Mouse (Mus musculus): ENCODE results near the gene Ndufaf2. TPM values are rescaled to one million over a fixed set of nuclear protein-coding genes. Genes with fewer than 3 reads are reported as not detected.

Gene Ndufaf2
- polyA plus RNA-seq, 1 experiment from 2014 or later, result 103 TPM

DNA sequence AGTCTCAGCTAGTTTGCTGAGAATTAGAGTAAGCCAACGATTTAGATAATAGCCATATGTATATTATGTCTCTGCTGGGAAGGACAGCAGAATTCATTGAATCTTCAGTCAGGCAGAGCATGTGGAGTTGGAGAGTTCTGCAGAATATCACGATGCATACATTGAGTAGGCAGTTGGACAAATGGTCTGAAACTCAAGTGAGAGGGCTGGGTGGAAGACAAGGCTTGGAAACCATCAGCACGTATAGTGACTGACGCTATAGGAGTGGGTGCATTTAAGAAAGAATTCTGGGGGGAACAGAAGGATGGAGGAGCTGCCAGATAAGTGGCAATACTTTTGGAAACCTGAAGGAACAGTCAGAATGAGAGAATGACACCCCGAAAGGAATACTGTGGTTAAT lies 27.7 kb downstream of the Ndufaf2 start:
- DNase-seq (ENCODE audit: extremely low spot score, low spot score), result no peak
- WGBS, result 93% methylated on average over 5 of the region's 5 CpGs
- Histone ChIP-seq H3K27ac (no peak overlapping the region), H3K4me1 (peaks cover 4% of the 10 kb centered on the region; the same call in 1 of the 2 replicates), H3K36me3 (replicated peaks) (no peaks in the 10 kb centered on the region; the same call in 1 of the 2 replicates), H3K27me3 (ENCODE audit: poor library complexity, severe bottlenecking) (no peaks in the 10 kb centered on the region), H3K4me3 (no peak overlapping the region), H3K9me3 (no peaks in the 10 kb centered on the region)

DNA sequence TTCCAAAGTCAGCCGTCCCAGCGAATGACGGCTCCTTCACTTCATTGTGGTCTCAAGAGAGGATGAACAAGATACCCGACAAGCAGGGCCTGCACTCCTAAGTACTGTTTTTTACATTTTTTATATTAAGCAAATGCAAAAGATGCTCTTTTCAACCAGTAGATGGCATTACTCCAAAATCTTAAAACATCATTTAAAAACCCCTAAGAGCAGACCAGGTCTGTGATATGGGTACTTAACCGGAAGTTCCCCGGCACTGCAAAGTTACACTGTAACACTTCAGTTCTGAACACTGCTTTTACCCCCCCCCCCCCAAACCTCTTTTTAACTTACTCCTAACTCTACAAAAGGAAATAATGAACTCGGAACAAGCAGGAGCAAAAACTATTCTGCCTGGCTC lies 29.4 kb downstream of the Ndufaf2 start:
- no peaks in the 10 kb centered on the region for H3K27me3 ChIP-seq (ENCODE audit: poor library complexity, severe bottlenecking)
- H3K9me3 ChIP-seq, result no peaks in the 10 kb centered on the region
- no peak for DNase-seq (ENCODE audit: extremely low spot score, low spot score)
- H3K4me1 ChIP-seq, result peaks cover 6% of the 10 kb centered on the region
- WGBS, result 77% methylated on average over 7 of the region's 7 CpGs
- no peak overlapping the region for H3K27ac ChIP-seq
- H3K36me3 ChIP-seq (replicated peaks), result no peaks in the 10 kb centered on the region
- H3K4me3 ChIP-seq, result no peak overlapping the region

DNA sequence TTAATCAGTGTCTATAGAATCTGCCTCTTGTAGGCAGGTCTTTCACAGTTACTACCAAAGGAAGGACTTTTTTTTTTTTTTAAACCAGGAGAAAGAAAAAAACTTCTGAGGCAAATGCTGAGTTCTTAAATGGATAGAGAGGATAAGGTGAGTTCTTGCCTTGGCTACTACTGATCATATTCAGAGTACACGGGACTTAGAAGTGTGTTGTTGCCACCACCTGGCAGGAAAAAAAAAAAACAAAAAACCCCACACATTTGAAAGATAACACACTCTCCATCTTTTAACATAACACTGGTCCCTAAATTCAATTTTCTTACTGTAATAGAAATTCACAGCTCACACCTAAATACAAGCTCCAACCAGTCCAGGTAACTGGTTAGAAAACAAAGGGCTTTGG lies 30.5 kb downstream of the Ndufaf2 start:
- no peaks in the 10 kb centered on the region for H3K27me3 ChIP-seq (ENCODE audit: poor library complexity, severe bottlenecking)
- H3K27ac ChIP-seq, result no peak overlapping the region
- no peaks in the 10 kb centered on the region for H3K9me3 ChIP-seq
- DNase-seq (ENCODE audit: extremely low spot score, low spot score), result no peak
- WGBS, result 69% methylated on average over 1 of the region's 1 CpGs
- peaks cover 18% of the 10 kb centered on the region for H3K4me1 ChIP-seq
- no peaks in the 10 kb centered on the region for H3K36me3 ChIP-seq (replicated peaks)
- H3K4me3 ChIP-seq, result no peak overlapping the region

DNA sequence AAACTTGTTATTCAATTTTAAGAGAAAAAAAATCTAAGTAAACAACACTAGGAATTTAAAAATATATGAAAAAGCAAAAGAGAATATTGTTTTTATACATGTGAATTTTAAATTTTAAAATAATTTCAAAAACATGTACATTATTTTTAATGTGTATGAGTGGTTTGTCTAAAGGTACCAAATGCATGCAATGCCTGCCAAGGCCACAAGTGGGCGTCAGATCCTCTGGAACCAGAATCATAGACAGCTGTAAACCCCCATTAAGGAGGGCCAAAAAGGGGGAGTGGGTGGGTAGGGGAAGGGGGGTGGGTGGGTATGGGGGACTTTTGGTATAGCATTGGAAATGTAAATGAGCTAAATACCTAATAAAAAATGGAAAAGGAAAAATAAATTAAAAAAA lies 31.3 kb downstream of the Ndufaf2 start:
- H3K9me3 ChIP-seq, result no peaks in the 10 kb centered on the region
- peak; percentile 30 for DNase-seq (ENCODE audit: extremely low spot score, low spot score)
- no peaks in the 10 kb centered on the region for H3K36me3 ChIP-seq (replicated peaks)
- no peak overlapping the region for H3K4me3 ChIP-seq
- H3K27ac ChIP-seq, result no peak overlapping the region
- peaks cover 21% of the 10 kb centered on the region for H3K4me1 ChIP-seq
- WGBS, result 0% methylated on average over 1 of the region's 1 CpGs
- no peaks in the 10 kb centered on the region for H3K27me3 ChIP-seq (ENCODE audit: poor library complexity, severe bottlenecking)

DNA sequence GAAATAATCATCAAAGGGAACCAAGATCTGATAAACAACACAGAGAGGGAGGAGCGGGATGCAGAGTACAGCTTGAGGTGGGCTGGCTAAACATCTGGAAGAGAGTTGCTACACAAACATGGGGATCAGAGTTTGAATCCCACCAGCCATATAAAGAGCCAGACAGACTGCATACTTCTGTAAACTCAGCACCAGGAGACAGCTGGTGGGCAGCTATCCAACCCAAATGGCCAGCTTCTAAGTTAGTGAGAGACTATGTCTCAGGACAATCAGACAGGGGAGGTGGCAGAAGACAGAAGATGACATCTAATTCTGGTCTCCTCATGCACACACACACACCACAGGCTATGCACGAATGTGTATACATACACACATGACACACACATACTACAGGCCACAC lies 32.2 kb downstream of the Ndufaf2 start:
- H3K9me3 ChIP-seq, result no peaks in the 10 kb centered on the region
- peaks cover 22% of the 10 kb centered on the region for H3K4me1 ChIP-seq
- WGBS, result 92% methylated on average over 2 of the region's 2 CpGs
- H3K36me3 ChIP-seq (replicated peaks), result no peaks in the 10 kb centered on the region
- H3K27me3 ChIP-seq (ENCODE audit: poor library complexity, severe bottlenecking), result no peaks in the 10 kb centered on the region
- no peak overlapping the region for H3K4me3 ChIP-seq
- H3K27ac ChIP-seq, result no peak overlapping the region
- no peak for DNase-seq (ENCODE audit: extremely low spot score, low spot score)

DNA sequence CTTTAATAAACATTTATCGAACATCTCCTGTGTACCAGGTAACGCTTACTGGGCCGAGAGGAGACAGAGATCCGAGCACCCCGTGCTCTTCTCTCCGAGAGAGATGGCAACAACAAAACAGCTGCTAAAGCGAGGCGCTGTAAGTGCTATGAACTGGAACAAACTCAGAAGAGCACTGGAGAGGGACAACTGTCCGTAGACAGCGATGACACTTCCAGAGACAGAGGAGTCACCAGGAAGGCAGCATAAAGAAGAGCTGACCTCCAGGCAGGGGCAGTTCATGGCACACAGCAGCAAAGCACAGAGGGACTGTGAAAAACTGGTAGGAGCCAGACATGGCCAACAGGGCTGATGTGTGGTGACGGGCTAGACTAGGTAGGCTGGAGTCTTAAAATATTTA lies 34.3 kb downstream of the Ndufaf2 start:
- DNase-seq (ENCODE audit: extremely low spot score, low spot score), result no peak
- H3K36me3 ChIP-seq (replicated peaks), result no peaks in the 10 kb centered on the region
- WGBS, result 86% methylated on average over 11 of the region's 11 CpGs
- H3K4me1 ChIP-seq, result peaks cover 22% of the 10 kb centered on the region
- no peak overlapping the region for H3K4me3 ChIP-seq
- no peak overlapping the region for H3K27ac ChIP-seq
- no peaks in the 10 kb centered on the region for H3K27me3 ChIP-seq (ENCODE audit: poor library complexity, severe bottlenecking)
- no peaks in the 10 kb centered on the region for H3K9me3 ChIP-seq

- H3K4me1 ChIP-seq, result peaks cover 22% of the 10 kb centered on the region
- H3K36me3 ChIP-seq (replicated peaks), result no peaks in the 10 kb centered on the region
- no peak for DNase-seq (ENCODE audit: extremely low spot score, low spot score)
- 0 out of 2 replicates have a peak overlapping the region, but pooled peaks have one; percentile 7 for H3K27ac ChIP-seq
- 66% methylated on average over 15 of the region's 15 CpGs for WGBS
- H3K9me3 ChIP-seq, result no peaks in the 10 kb centered on the region
- H3K27me3 ChIP-seq (ENCODE audit: poor library complexity, severe bottlenecking), result no peaks in the 10 kb centered on the region
- no peak overlapping the region for H3K4me3 ChIP-seq
Observed at GRCm38 (mm10) chr13:108123109-108123723, 35.2 kb downstream of the Ndufaf2 start.

DNA sequence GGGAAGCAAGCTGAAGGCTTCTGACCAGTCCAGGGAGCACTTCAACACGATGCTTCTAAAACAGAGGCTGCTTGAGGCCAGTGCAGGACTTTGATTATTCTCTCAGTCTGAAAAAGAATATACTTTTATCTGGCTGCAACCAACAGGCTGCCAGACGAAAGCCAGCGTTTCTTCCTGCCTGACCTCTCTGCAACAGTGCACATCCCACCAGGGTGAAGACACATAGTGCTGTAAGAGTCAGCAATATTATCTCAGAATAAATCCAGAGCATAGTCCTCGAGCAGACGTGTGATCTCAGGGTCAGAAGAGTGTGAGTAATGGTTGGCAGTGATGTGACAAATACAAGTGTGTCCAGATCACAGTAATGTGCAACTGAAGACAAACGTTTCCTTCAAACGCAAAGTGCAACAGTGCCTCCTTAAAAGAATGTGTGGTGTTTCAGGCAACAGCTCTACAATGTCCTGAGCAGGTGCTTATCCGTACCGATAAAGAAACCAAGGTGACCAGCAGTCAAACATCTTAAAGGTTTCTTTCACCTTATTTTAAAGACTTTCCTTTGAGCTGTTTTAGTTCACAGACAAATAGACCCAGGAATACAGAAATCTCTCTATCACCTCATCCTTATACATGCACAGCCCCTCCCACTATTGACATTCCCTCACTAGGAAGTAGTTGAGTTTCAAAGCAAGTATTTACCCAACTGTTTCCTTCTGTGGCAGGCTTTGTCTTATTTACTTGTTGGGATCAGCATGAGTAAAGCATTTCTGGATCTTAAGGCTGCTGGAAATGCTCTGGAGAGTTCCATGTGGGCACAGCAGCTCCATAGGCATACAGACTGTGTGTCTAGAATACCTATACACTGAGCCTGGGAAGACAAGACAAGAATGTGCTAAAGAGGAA lies 38.8 kb downstream of the Ndufaf2 start:
- Histone ChIP-seq H3K36me3 (replicated peaks) (no peaks in the 10 kb centered on the region), H3K27ac (no peak overlapping the region), H3K27me3 (ENCODE audit: poor library complexity, severe bottlenecking) (no peaks in the 10 kb centered on the region), H3K4me3 (no peak overlapping the region), H3K9me3 (no peaks in the 10 kb centered on the region), H3K4me1 (peaks cover 29% of the 10 kb centered on the region)
- no peak for DNase-seq (ENCODE audit: extremely low spot score, low spot score)
- 92% methylated on average over 9 of the region's 9 CpGs for WGBS

- Histone ChIP-seq H3K4me3 (no peak overlapping the region), H3K36me3 (replicated peaks) (no peaks in the 10 kb centered on the region), H3K9me3 (no peaks in the 10 kb centered on the region), H3K27ac (no peak overlapping the region), H3K27me3 (ENCODE audit: poor library complexity, severe bottlenecking) (no peaks in the 10 kb centered on the region), H3K4me1 (peaks cover 28% of the 10 kb centered on the region)
- DNase-seq (ENCODE audit: extremely low spot score, low spot score), result no peak
- 81% methylated on average over 1 of the region's 1 CpGs for WGBS
Observed at GRCm38 (mm10) chr13:108118188-108118587, 40.2 kb downstream of the Ndufaf2 start.

DNA sequence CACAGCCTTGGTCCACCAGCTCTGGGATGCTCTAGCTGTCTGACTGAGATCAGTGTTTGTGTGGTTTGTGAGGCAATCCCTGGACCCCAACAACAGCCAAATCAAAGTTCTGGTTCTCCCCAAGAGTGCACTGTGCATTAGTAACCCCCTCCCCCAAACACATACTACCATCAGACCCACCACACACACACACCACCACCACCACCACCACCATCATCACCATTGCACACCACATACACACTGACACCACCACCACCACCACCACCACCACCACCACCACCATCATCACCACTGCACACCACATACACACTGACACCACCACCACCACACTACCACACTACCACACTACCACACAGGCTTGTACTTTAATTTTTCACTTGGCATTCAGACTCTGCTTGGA lies 40.8 kb downstream of the Ndufaf2 start:
- Histone ChIP-seq H3K27me3 (ENCODE audit: poor library complexity, severe bottlenecking) (no peaks in the 10 kb centered on the region), H3K4me3 (no peak overlapping the region), H3K27ac (no peak overlapping the region), H3K36me3 (replicated peaks) (no peaks in the 10 kb centered on the region), H3K4me1 (peaks cover 23% of the 10 kb centered on the region), H3K9me3 (no peaks in the 10 kb centered on the region)
- no peak for DNase-seq (ENCODE audit: extremely low spot score, low spot score)

DNA sequence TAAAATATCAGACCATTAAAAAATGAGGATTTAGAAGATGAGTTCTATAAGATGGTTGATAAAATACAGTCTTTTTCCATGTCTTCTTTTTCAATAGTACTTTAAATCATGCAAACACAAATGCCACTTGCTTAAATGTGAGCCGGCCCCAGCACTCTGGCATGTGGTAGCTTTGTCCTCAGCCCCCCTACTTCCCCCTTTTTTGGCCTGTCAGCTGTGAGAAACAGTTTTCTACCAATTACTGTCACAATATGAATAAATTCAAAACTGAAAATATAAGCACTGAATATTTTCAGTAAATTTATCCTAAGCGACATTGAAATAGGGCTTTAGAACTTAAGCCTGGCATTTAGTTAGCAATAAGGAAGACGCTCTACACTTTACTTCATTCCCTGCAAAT lies 44.2 kb downstream of the Ndufaf2 start:
- no peak for DNase-seq (ENCODE audit: extremely low spot score, low spot score)
- no peaks in the 10 kb centered on the region for H3K36me3 ChIP-seq (replicated peaks)
- H3K4me1 ChIP-seq, result peaks cover 16% of the 10 kb centered on the region
- no peak overlapping the region for H3K27ac ChIP-seq
- 87% methylated on average over 3 of the region's 3 CpGs for WGBS
- H3K4me3 ChIP-seq, result no peak overlapping the region
- H3K9me3 ChIP-seq, result no peaks in the 10 kb centered on the region
- H3K27me3 ChIP-seq (ENCODE audit: poor library complexity, severe bottlenecking), result no peaks in the 10 kb centered on the region

- Histone ChIP-seq H3K27ac (no peak overlapping the region), H3K4me3 (no peak overlapping the region), H3K36me3 (replicated peaks) (no peaks in the 10 kb centered on the region), H3K4me1 (peaks cover 16% of the 10 kb centered on the region), H3K9me3 (no peaks in the 10 kb centered on the region), H3K27me3 (ENCODE audit: poor library complexity, severe bottlenecking) (no peaks in the 10 kb centered on the region)
- no peak for DNase-seq (ENCODE audit: extremely low spot score, low spot score)
- WGBS, result 96% methylated on average over 5 of the region's 5 CpGs
Observed at GRCm38 (mm10) chr13:108113536-108113935, 44.9 kb downstream of the Ndufaf2 start.

DNA sequence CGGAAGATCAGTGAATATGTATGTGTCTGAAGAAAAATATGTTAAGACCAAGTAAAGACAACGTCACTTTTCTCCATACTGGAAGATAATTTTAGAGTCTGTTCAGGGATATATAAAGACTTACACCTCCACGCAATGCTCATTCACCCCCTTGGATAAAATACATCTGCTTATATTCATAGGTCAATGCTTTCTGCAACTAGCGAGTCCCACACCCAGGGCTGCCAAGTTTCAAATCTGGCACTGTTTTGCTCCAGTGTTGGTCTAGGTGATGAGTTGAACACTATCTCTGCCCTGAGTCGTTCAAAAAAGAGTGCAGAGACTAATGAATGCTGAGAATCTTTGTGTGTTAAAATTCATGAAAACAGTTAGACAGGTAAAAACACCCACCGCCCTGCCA lies 47.5 kb downstream of the Ndufaf2 start:
- H3K4me1 ChIP-seq, result peaks cover 23% of the 10 kb centered on the region
- no peak overlapping the region for H3K27ac ChIP-seq
- H3K4me3 ChIP-seq, result no peak overlapping the region
- H3K27me3 ChIP-seq (ENCODE audit: poor library complexity, severe bottlenecking), result no peaks in the 10 kb centered on the region
- H3K9me3 ChIP-seq, result no peaks in the 10 kb centered on the region
- no peak for DNase-seq (ENCODE audit: extremely low spot score, low spot score)
- 89% methylated on average over 6 of the region's 6 CpGs for WGBS
- H3K36me3 ChIP-seq (replicated peaks), result no peaks in the 10 kb centered on the region

All from forebrain, embryonic 10.5 days (tissue).